Mouse (Mus musculus): ENCODE measurements around the gene Ckb.
"Not testable (repeated sequence)": the region's sequence is repeated elsewhere in the genome, so short reads cannot be mapped to it uniquely, and the experiment has no call there.

The Ckb gene

GRCm38 (mm10) chr12:111672176-111672575 lies at the start of gene Ckb:
Gene Ckb, minus strand, starts transcription at chr12:111672338.
- peak; percentile 93 for DNase-seq (ENCODE audit: low spot score)

GRCm38 (mm10) chr12:111720222-111720621 lies 48.1 kb upstream of the Ckb start:
- no peak for DNase-seq (ENCODE audit: low spot score)

GRCm38 (mm10) chr12:111718656-111719055 lies 46.5 kb upstream of the Ckb start:
- no peak for DNase-seq (ENCODE audit: low spot score)

- DNase-seq (ENCODE audit: low spot score): no peak
Observed at GRCm38 (mm10) chr12:111716505-111716904, 44.4 kb upstream of the Ckb start.

GRCm38 (mm10) chr12:111713880-111714279 lies 41.7 kb upstream of the Ckb start:
- not testable (repeated sequence) for DNase-seq (ENCODE audit: low spot score)

- peak; percentile 89 for DNase-seq (ENCODE audit: low spot score)
Observed at GRCm38 (mm10) chr12:111713004-111713651, 41.0 kb upstream of the Ckb start, which contains the start of the genes Bag5 and Apopt1. Gene Bag5, minus strand, starts transcription at chr12:111713257. Gene Apopt1, plus strand, starts transcription at chr12:111713261.

- DNase-seq (ENCODE audit: low spot score): no peak
Observed at GRCm38 (mm10) chr12:111712476-111712875, 40.3 kb upstream of the Ckb start.

- DNase-seq (ENCODE audit: low spot score): no peak
Observed at GRCm38 (mm10) chr12:111710091-111710490, 38.0 kb upstream of the Ckb start.

GRCm38 (mm10) chr12:111708181-111708580 lies 36.0 kb upstream of the Ckb start:
- DNase-seq (ENCODE audit: low spot score): no peak

- DNase-seq (ENCODE audit: low spot score): no peak
Observed at GRCm38 (mm10) chr12:111705186-111705973, 33.2 kb upstream of the Ckb start.

GRCm38 (mm10) chr12:111704609-111705008 lies 32.5 kb upstream of the Ckb start:
- DNase-seq (ENCODE audit: low spot score): no peak

- no peak for DNase-seq (ENCODE audit: low spot score)
Observed at GRCm38 (mm10) chr12:111703301-111703700, 31.2 kb upstream of the Ckb start.

- no peak for DNase-seq (ENCODE audit: low spot score)
Observed at GRCm38 (mm10) chr12:111700920-111701458, 28.9 kb upstream of the Ckb start.

- no peak for DNase-seq (ENCODE audit: low spot score)
Observed at GRCm38 (mm10) chr12:111699542-111699941, 27.4 kb upstream of the Ckb start.

GRCm38 (mm10) chr12:111698346-111698913 lies 26.3 kb upstream of the Ckb start:
- DNase-seq (ENCODE audit: low spot score): no peak

- DNase-seq (ENCODE audit: low spot score): no peak
Observed at GRCm38 (mm10) chr12:111697708-111698107, 25.6 kb upstream of the Ckb start.

GRCm38 (mm10) chr12:111696239-111696638 lies 24.1 kb upstream of the Ckb start:
- DNase-seq (ENCODE audit: low spot score): peak; percentile 74

GRCm38 (mm10) chr12:111694880-111695804 lies 23.0 kb upstream of the Ckb start:
- DNase-seq (ENCODE audit: low spot score): peak; percentile 54

- no peak for DNase-seq (ENCODE audit: low spot score)
Observed at GRCm38 (mm10) chr12:111694271-111694781, 22.2 kb upstream of the Ckb start.

- DNase-seq (ENCODE audit: low spot score): peak; percentile 84
Observed at GRCm38 (mm10) chr12:111693341-111694270, 21.5 kb upstream of the Ckb start.
